Mouse (Mus musculus): ENCODE data around the gene Nenf.

The Nenf gene

DNA sequence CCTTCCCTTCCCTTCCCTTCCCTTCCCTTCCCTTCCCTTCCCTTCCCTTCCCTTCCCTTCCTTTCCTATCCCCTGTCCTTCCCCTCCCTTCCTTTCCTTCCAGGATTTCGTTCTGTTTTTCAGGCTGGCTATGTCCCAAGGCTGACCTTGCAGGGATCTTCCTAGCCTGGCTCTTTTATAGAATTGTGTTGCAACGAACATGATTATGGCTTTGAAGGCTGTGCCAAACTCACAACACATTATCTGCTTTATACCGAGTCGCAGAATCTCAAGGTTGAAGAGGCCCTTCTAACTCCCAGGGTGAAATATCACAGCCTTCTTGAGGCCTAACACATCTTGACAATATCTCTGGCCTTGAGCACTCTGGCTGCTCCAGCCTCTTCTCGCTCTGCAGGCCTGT is 692 bp upstream of the Nenf start:
- no peak for DNase-seq (ENCODE audit: low spot score)

DNA sequence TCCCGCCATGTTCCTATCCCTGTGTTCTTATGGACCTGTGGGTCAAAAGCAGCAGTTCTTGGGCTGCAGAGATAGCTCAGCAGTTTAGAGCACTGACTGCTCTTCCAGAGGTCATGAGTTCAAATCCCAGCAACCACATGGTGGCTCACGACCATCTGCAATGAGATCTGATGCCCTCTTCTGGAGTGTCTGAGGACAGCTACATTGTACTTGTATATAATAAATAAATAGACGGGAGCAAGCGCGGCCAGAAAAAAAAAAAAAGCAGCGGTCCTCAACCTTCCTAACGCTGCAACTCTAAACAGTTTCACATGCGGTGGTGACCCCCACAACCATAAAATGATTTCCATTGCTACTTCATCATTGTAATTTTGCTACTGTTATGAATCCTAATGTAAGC is 1.2 kb downstream of the Nenf start:
- DNase-seq (ENCODE audit: low spot score): no peak

GRCm38 (mm10) chr1:191313926-191314325 is 4.1 kb downstream of the Nenf start:
- no peak for DNase-seq (ENCODE audit: low spot score)

- no peak for DNase-seq (ENCODE audit: low spot score)
These were observed 4.8 kb downstream of the Nenf start for GRCm38 (mm10) chr1:191313158-191313557.

- DNase-seq (ENCODE audit: low spot score): peak; percentile 61
These were observed 5.5 kb downstream of the Nenf start for GRCm38 (mm10) chr1:191312513-191312941.

DNA sequence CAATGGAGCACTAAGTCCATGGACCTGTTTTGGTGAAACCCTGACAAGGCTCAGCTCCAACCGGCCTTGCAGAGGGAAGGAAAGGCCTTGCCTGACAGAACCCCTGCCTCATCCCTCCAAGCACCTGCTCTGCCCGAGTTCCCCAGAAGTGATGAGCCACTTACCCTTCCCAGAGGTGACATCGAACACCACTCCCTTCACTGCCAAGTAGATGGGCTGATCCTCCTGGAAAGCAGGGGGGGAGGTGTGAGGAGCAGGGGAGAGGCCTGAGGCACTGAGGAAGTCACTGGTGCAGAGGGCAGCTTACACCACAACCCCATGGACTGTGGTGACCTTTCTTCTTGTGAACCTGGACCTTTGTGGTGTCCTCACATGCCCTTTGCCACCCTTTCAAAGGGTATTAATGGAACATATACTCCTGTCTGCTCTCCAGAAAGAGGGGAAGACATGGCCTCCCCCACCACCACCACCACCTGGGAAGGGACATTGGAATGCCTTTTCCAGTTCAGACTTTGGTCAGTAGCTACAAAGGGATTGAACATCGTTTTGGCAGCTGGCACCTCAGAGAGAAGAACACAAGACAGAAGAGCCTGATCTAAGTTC is 6.6 kb downstream of the Nenf start:
- no peak for DNase-seq (ENCODE audit: low spot score)

DNA sequence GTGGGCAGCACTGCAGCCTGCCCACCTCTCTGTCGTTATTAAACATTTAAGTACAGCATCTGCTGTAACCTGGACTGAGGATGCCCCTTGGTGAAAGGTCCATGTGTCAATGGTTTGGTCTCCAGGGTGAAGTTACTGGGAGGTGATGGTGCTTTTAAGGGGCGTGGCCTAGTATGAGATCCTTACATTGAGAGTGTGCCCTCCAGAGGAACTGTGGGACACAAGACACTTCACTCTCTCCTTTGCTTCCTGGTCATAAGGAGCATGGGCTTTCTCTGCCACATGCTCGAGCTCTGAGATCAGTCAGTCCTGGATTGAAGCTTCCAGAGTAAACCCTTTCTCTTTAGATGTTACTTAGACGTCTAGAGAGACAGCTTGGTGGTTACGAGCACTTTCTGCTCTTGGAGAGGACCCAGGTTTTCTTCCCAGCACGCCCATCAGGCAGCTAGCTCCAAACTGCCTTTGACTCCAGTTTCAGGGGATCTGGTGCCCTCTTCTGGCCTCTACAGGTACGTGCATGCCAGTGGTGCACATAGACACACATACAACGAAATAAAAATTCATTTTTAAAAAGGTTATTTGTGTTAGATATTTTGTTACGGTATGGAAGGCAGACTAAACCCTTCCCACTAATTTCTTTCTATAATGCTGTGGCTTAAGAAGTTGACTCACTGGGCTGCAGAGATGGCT is 10.1 kb downstream of the Nenf start:
- no peak for DNase-seq (ENCODE audit: low spot score)

GRCm38 (mm10) chr1:191306316-191306715 is 11.7 kb downstream of the Nenf start:
- no peak for DNase-seq (ENCODE audit: low spot score)

DNA sequence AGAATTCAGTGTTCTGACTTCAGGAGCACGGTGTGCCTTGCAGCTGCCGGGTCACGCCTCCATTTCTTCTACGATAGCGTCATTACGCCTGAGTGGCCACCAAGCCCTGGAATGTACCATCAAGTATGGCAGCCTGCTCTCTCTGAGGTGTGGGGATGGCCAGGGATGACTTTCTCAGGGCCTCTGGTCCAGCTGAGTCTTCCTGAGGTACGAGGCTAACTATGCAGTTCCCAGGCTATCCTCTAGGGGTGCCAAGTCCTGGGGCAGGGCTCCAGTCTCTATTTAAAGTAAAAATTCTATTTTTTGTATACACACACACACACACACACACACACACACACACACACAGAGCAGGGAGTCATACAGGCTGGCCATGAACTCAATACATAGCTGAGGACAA is 12.4 kb downstream of the Nenf start:
- no peak for DNase-seq (ENCODE audit: low spot score)

GRCm38 (mm10) chr1:191304216-191304615 is 13.8 kb downstream of the Nenf start:
- no peak for DNase-seq (ENCODE audit: low spot score)

GRCm38 (mm10) chr1:191303736-191304135 is 14.3 kb downstream of the Nenf start:
- no peak for DNase-seq (ENCODE audit: low spot score)

DNA sequence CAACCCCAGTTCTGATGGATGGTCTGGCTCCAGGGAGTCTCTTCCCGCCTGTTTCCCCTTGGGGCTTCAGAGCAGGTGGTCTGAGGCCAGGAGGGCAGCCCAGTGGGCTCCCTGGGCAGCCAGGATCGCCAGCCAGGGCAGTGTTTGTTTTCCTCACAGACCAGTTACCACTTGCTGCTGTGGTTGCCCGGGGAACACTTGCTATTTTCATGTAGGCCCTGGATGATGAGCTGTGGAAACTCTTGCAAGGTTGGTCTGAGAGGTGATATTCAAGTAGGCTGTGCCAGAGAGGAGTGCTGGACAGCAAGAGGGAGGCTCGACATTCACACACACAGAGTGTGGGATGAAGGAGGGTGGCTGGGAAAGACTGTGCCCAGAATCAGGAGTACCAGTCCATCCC is 16.1 kb downstream of the Nenf start:
- DNase-seq (ENCODE audit: low spot score): no peak

DNA sequence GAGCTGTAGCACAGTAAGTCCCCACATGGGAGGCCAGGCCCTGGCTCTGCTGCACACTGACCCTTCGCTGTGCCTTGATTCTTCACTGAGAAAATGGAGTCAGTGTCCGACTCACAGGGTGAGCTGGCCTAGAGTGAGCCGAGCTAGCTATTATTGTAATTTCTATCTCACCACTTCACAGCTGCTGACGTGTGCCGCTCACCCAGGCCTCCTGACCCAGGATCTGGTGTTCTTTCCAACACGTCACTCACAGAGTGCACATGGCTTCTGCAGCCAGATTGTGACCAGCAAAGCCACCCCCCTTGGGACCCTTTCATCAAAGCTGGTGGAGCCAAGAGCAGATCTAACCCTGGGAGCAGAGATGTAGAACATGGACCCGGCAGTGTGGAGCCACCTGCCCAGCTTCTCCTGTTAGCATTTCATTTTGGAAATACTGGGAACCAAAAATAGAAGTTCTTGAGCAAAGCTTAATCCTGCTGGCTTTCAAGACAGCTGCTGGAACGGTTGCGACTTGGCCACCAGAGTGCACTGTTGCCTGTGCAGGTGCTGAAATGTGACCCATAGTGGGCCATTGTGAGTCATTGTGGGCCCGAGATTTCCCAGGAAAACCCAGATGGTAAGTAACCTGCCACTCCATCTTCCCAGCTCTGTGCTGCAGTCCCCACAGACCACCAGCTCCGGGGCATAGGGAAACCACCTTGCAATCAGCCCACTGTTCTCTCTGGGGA is 18.6 kb downstream of the Nenf start:
- no peak for DNase-seq (ENCODE audit: low spot score)

DNA sequence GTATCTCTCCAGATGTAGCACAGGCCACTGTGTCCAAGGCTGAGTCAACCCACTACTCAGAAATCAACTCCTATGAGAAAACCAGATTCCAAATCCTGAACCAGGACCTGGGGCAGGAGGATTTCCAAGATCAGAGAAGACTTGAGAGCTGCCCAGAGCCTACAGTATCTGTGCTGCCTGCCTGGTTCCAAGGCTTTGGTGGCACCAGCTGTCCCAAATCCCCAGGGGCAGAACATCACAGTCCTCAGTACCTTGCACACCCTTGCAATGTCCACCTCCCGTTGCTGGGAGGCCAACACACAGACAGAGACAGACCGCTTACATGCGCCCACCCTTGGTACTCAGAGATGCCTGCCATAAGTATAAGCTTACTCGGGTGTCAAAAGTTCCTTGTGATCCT is 19.7 kb downstream of the Nenf start:
- DNase-seq (ENCODE audit: low spot score): no peak

- no peak for DNase-seq (ENCODE audit: low spot score)
These were observed 21.5 kb downstream of the Nenf start for GRCm38 (mm10) chr1:191296445-191296844.

- no peak for DNase-seq (ENCODE audit: low spot score)
These were observed 22.2 kb downstream of the Nenf start for GRCm38 (mm10) chr1:191295784-191296183.

DNA sequence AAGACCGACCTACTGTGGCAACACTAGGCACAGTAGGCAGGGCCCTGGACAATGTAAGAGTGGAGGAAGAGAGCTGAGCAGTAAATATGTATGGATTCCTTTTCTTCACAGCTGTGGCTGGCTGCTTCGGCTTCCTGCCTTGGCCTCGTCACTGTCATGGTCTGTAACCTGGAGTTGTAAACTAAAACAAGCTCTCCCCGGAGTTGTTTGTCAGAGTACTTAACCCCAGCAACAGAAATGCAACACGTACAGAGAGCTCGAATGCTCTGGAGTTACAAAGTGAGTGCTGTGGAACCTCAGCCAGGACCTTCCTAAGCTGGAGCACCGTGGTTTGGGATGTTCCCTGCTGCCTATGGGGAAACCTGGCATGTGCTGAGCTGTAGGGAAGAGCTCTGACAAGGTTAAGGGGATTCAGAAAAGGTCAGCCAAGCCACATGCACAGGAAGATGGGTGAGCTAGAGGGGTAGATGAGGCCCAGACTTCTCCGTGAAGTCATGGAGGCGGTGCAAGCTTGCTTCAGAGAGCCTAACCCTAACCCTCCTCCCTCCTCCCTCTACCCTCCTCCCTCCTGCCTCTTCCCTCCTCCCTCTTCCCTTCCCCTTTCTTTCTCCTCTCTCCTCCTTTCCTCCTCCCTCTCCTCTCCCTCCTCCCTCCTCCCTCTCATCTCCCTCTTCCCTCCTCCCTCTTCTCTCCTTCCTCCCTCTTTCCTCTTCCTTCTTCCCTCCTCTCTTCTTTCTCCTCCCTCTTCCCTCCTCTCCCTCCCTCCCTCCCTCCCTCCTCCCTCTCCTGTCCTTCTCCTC is 23.8 kb downstream of the Nenf start:
- no peak for DNase-seq (ENCODE audit: low spot score)

DNA sequence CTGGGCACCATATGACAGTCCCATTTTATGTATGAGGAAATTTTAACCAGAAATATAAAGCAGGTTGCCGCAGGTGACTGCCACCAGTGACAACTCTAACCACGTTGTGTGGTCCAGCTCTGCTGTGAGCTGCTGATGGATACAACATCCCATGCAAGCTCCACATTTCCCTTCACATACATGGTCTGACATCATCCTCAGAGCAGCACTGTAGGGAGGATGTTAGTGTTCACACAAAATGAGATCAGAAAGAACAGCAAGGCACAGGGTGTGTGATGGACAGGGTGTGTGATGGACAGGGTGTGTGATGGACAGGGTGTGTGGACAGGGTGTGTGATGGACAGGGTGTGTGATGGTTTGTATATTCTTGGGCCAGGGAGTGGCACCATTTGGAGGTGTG is 24.9 kb downstream of the Nenf start:
- no peak for DNase-seq (ENCODE audit: low spot score)

DNA sequence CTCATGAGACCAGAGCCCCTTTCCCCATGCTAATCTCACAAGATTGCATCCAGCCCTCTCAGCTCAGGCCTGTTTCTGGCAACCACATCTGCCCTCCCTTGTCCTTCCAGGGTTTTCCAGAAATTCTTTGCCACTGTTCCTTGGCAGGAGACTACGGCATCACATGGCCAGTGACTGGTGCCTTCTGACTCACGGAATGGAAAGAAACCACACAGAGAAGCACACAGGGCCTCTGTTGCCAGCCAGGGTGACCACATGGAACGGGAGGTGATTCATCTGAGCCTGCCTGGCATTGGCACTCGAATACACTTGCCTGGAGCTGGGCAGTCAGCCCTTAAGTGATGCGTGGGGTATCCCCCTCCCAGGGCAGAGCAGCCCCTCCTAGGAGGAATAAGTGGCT is 25.6 kb downstream of the Nenf start:
- peak; percentile 70 for DNase-seq (ENCODE audit: low spot score)

DNA sequence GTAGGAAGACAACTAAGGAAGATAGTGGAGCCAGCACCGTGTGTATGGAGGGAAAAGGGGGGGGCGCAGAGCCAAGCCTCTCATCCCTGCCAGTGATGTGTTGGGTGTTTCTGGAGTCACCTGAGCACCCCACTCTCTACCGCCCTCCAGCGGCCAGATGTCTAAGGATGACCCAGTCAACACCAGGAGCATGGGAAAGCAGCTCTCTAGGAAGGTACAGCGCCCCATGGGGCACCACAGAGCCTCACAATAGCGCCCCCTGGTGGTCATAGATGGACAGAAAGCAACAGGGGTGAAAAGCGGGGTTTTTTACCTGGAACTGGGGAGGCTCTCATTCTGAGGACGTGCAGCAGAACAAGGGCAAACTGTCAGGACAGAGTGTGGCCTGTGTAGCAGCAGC is 29.2 kb downstream of the Nenf start:
- DNase-seq (ENCODE audit: low spot score): no peak

GRCm38 (mm10) chr1:191284502-191284901 is 33.5 kb downstream of the Nenf start:
- DNase-seq (ENCODE audit: low spot score): no peak
